ENCODE assay signal across 18 mouse cellular contexts in the genomic region with DNA sequence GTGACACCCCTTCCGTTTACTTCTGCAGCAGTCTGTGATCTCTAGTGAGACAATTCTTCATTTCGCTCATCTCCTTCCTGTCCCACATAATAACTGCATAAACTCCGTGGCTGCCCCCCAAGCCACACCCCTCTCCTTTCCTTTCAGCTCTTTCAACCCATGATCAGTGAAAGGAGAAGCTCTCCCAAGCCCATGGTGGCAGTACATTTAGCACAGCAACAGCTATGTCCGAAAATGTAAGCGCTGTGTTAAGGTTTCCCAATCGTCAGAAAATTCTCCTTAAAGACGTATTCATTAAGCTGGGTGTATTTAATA. TPM values are rescaled to one million over a fixed set of nuclear protein-coding genes. Genes with fewer than 3 reads are reported as not detected.
A peak's percentile ranks its signal among the peaks of the same experiment; 100 is the strongest.
DNase-seq lines count a peak whose midpoint lies in the region; ATAC-seq and TF ChIP-seq lines count a peak whose summit lies in the region.
"Had no signal": no experiment of that assay in that cellular context is flagged by ENCODE, and none has a peak within 500 bp of the region (broad histone marks: within the 10 kb centered on the region; RNA-seq: fewer than 3 reads in every experiment).

No protein-coding gene starts in this region.

- H3K4me1 ChIP-seq in heart, embryonic 12.5 days (replicated peaks) = peaks cover 3% of the 10 kb centered on the region; the same call in 1 of the 2 replicates
- H3K4me1 ChIP-seq in midbrain, postnatal 0 days (ENCODE audit: insufficient read depth, low read length) = peaks cover 5% of the 10 kb centered on the region; the same call in 1 of the 2 replicates

- H3K4me2 ChIP-seq in heart, embryonic 12.5 days = no peak overlapping the region
- H3K4me2 ChIP-seq in midbrain, postnatal 0 days (ENCODE audit: low read depth, low read length, poor library complexity, severe bottlenecking) = no peak overlapping the region
- H3K4me2 ChIP-seq: limb, embryonic 15.5 days; midbrain, embryonic 11.5 days had no signal

- WGBS in heart, embryonic 12.5 days = 47% methylated on average over 7 of the region's 7 CpGs
- WGBS in midbrain, postnatal 0 days = 56% methylated on average over 7 of the region's 7 CpGs

- no peak overlapping the region for H3K4me3 ChIP-seq in heart, embryonic 12.5 days
- no peak overlapping the region for H3K4me3 ChIP-seq in midbrain, postnatal 0 days (ENCODE audit: low read depth, low read length)
- H3K4me3 ChIP-seq: erythroblast, embryonic 14.5 days; limb, embryonic 15.5 days; myocyte had no signal

- peak; percentile 53 to 55 for DNase-seq in B cell, adult 2 months
- DNase-seq in CD8-positive naive resting alpha-beta T cell, adult 2 months (ENCODE audit: low read depth in 2 of 2, low spot score in 2 of 2) = peak; percentile 9 to 37
- peak; percentile 44 for DNase-seq in lung, postnatal 36 days
- peak; percentile 40 to 47 for DNase-seq in thymus, postnatal 10 days (ENCODE audit: low spot score in 2 of 2)
- no peak for DNase-seq in adrenal gland, postnatal 10 days
- DNase-seq in midbrain, postnatal 0 days (ENCODE audit: low spot score) = no peak
- DNase-seq: cerebellum, adult 11 months; cerebellum, postnatal 25 days; gastrocnemius, postnatal 14 days; liver, postnatal 0 days; right cerebral cortex, postnatal 14 days had no signal

- H3K27me3 ChIP-seq in heart, embryonic 12.5 days (replicated peaks) = peaks cover 51% of the 10 kb centered on the region
- H3K27me3 ChIP-seq in midbrain, postnatal 0 days (ENCODE audit: insufficient read depth, low read length) = peaks cover 28% of the 10 kb centered on the region

- TF ChIP-seq CTCF in midbrain, postnatal 0 days (IDR thresholded peaks at IDR 0.05) = no peak

- no peaks in the 10 kb centered on the region for H3K36me3 ChIP-seq in heart, embryonic 12.5 days
- no peaks in the 10 kb centered on the region for H3K36me3 ChIP-seq in midbrain, postnatal 0 days (ENCODE audit: insufficient read depth, low read length)
- H3K36me3 ChIP-seq: embryonic facial prominence, embryonic 10.5 days; limb, embryonic 15.5 days had no signal

- H3K27ac ChIP-seq in heart, embryonic 12.5 days (ENCODE audit: poor library complexity, severe bottlenecking) = no peak overlapping the region
- no peak overlapping the region for H3K27ac ChIP-seq in midbrain, postnatal 0 days (ENCODE audit: low read depth, low read length)
- H3K27ac ChIP-seq: embryonic facial prominence, embryonic 10.5 days; limb, embryonic 15.5 days had no signal

- H3K9ac ChIP-seq in heart, embryonic 12.5 days = no peak overlapping the region
- H3K9ac ChIP-seq in midbrain, postnatal 0 days (replicated peaks; ENCODE audit: low read length, poor library complexity, severe bottlenecking) = no peak overlapping the region
- H3K9ac ChIP-seq: limb, embryonic 15.5 days; liver, postnatal 0 days had no signal

- H3K9me3 ChIP-seq in heart, embryonic 12.5 days (replicated peaks) = no peaks in the 10 kb centered on the region
- H3K9me3 ChIP-seq in midbrain, postnatal 0 days (ENCODE audit: low read length) = no peaks in the 10 kb centered on the region
- H3K9me3 ChIP-seq: embryonic facial prominence, embryonic 10.5 days; limb, embryonic 15.5 days had no signal

- no peak for ATAC-seq in heart, embryonic 12.5 days (ENCODE audit: insufficient number of reproducible peaks, low FRiP score)
- no peak for ATAC-seq in midbrain, postnatal 0 days (ENCODE audit: low FRiP score)
- ATAC-seq: forebrain, embryonic 16.5 days; liver, postnatal 0 days had no signal

RNA-seq across cellular contexts. Expression of a gene that starts 1.7 kb away (rescaled TPM):
- 1.5 and 2.5 TPM in 2 replicates for polyA plus RNA-seq in heart, embryonic 12.5 days (2016; fragmentation: Nextera tagmentation; extraction: Ambion mirVana)
- total RNA-seq in adrenal gland, postnatal 10 days (2021) = 10 to 100 TPM; 18.5 to 19.1 TPM
- total RNA-seq in midbrain, postnatal 0 days (2014; rRNA removed) = 3.9 TPM in 2 replicates
- polyA plus RNA-seq in midbrain, postnatal 0 days (2015; fragmentation: Nextera tagmentation; extraction: Ambion mirVana) = 4.8 and 7.9 TPM in 2 replicates
- polyA plus RNA-seq: erythroblast, embryonic 14.5 days had no signal

Comparison
In these comparisons a context has a peak if more than half of its experiments do, and no peak if none do; other contexts are left out.
1. DNase-seq: peak in B cell, adult 2 months (2 of 2), CD8-positive naive resting alpha-beta T cell, adult 2 months (2 of 2), lung, postnatal 36 days (single experiment) and thymus, postnatal 10 days (2 of 2); none in adrenal gland, postnatal 10 days (single experiment) and midbrain, postnatal 0 days (single experiment).